Mouse (Mus musculus) lung, postnatal 14 days (tissue): Measurements from ENCODE around the gene Muc20.
A peak's percentile ranks its signal among the peaks of the same experiment; 100 is the strongest.

ENCODE experiments used
- DNase-seq: peaks from one replicate; pipeline ENCODE4 v3.0.0; 2021

Gene Muc20

GRCm38 (mm10) chr16:32797426-32797689 lies at the start of gene Muc20:
TSS of gene Muc20 (minus strand) at chr16:32797435.
- DNase-seq: no peak

GRCm38 (mm10) chr16:32831501-32831900 lies 34.3 kb upstream of the Muc20 start:
- DNase-seq: no peak

- DNase-seq: no peak
Measured at GRCm38 (mm10) chr16:32829104-32829503, 31.9 kb upstream of the Muc20 start.

- no peak for DNase-seq
Measured at GRCm38 (mm10) chr16:32826521-32826920, 29.3 kb upstream of the Muc20 start.

GRCm38 (mm10) chr16:32825380-32825779 lies 28.1 kb upstream of the Muc20 start:
- no peak for DNase-seq

GRCm38 (mm10) chr16:32824061-32824460 lies 26.8 kb upstream of the Muc20 start:
- no peak for DNase-seq

GRCm38 (mm10) chr16:32823487-32823886 lies 26.3 kb upstream of the Muc20 start:
- no peak for DNase-seq

GRCm38 (mm10) chr16:32822881-32823280 lies 25.6 kb upstream of the Muc20 start:
- DNase-seq: no peak

- peak; percentile 12 for DNase-seq
Measured at GRCm38 (mm10) chr16:32822450-32822827, 25.2 kb upstream of the Muc20 start.

GRCm38 (mm10) chr16:32821772-32822449 lies 24.7 kb upstream of the Muc20 start:
- DNase-seq: peak; percentile 19

- DNase-seq: no peak
Measured at GRCm38 (mm10) chr16:32818441-32818840, 21.2 kb upstream of the Muc20 start.

GRCm38 (mm10) chr16:32818036-32818435 lies 20.8 kb upstream of the Muc20 start:
- DNase-seq: peak; percentile 14

- DNase-seq: peak; percentile 21
Measured at GRCm38 (mm10) chr16:32815160-32815605, 17.9 kb upstream of the Muc20 start.

GRCm38 (mm10) chr16:32814539-32814938 lies 17.3 kb upstream of the Muc20 start:
- DNase-seq: peak; percentile 56

- DNase-seq: no peak
Measured at GRCm38 (mm10) chr16:32813771-32814170, 16.5 kb upstream of the Muc20 start.

- DNase-seq: peak; percentile 26
Measured at GRCm38 (mm10) chr16:32813362-32813761, 16.1 kb upstream of the Muc20 start.

- peak; percentile 93 for DNase-seq
Measured at GRCm38 (mm10) chr16:32812888-32813361, 15.7 kb upstream of the Muc20 start.

GRCm38 (mm10) chr16:32810321-32810720 lies 13.1 kb upstream of the Muc20 start, which contains the start of gene Smbd1:
TSS of gene Smbd1 (minus strand) at chr16:32810477.
- DNase-seq: no peak

GRCm38 (mm10) chr16:32807408-32808185 lies 10.4 kb upstream of the Muc20 start:
- peak; percentile 45 for DNase-seq

- DNase-seq: peak; percentile 17
Measured at GRCm38 (mm10) chr16:32805151-32805550, 7.9 kb upstream of the Muc20 start.

- DNase-seq: no peak
Measured at GRCm38 (mm10) chr16:32803901-32804300, 6.7 kb upstream of the Muc20 start.

- peak; percentile 83 for DNase-seq
Measured at GRCm38 (mm10) chr16:32803252-32803853, 6.1 kb upstream of the Muc20 start.

GRCm38 (mm10) chr16:32796676-32797425 lies 384 bp downstream of the Muc20 start:
- no peak for DNase-seq
